Mouse (Mus musculus) MEL (cell line): Measurements from ENCODE around the gene Ghr.

Experiments
- CTCF ChIP-seq, 3 experiments: IDR thresholded peaks in 2 of 3; conservative IDR thresholded peaks in 1 of 3; 2 replicates each; pipeline ENCODE4 v1.5.1; 2011 to 2012; ENCODE audit warnings: low read length in 3 of 3, low read depth in 2 of 3, mild to moderate bottlenecking in 2 of 3, improper control_type of control experiment in 1 of 3, inconsistent platforms in 1 of 3, mixed read lengths in 1 of 3, moderate library complexity in 1 of 3; ENCODE audit not compliant: control insufficient read depth in 1 of 3, insufficient read depth in 1 of 3, poor library complexity in 1 of 3, severe bottlenecking in 1 of 3
- POLR2A ChIP-seq, 2 experiments: IDR thresholded peaks; 2 replicates each; pipeline ENCODE4 v1.6.1; 2011 to 2012; ENCODE audit warnings: low read length in 2 of 2, mild to moderate bottlenecking in 2 of 2, control low read depth in 1 of 2, improper control_type of control experiment in 1 of 2, low read depth in 1 of 2, moderate library complexity in 1 of 2; ENCODE audit not compliant: control insufficient read depth in 1 of 2, insufficient read depth in 1 of 2, poor library complexity in 1 of 2
- POLR2AphosphoS2 ChIP-seq: IDR thresholded peaks from 2 replicates; pipeline ENCODE4 v1.6.1; 2011; ENCODE audit warnings: low read length, improper control_type of control experiment
- UBTF ChIP-seq: IDR thresholded peaks from 2 replicates; pipeline ENCODE4 v1.6.1; 2012; ENCODE audit warnings: low read depth, mild to moderate bottlenecking, inconsistent platforms, low read length, improper control_type of control experiment, moderate library complexity, borderline replicate concordance; ENCODE audit not compliant: insufficient read depth
- ZNF384 ChIP-seq: IDR thresholded peaks from 2 replicates; pipeline ENCODE4 v1.6.1; 2012; ENCODE audit warnings: low read depth, mild to moderate bottlenecking, inconsistent platforms, low read length, improper control_type of control experiment

DNA sequence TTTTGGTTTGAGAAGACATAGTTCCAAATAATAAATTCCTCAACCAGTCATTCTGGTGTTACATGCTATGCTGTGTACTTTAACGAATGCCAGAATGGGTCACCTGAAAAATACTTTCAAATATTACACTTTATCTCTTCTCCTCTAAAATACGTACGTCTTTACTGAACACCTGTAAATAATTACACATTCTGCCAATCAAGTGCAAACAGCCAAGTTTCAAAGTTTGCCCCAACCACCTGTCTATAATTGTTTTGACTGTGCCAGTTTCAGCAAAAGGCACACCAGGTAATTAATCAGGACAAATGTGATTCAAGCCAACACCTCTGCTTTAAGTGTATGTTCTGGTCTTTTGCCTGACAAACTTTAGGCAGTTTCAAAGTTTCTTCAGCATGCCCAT, 94.7 kb downstream of the Ghr start:
- no peak for TF ChIP-seq POLR2A (IDR thresholded peaks at IDR 0.05; ENCODE audit: control insufficient read depth in 1 of 2, insufficient read depth in 1 of 2, low read depth in 1 of 2, low read length in 2 of 2, poor library complexity in 1 of 2)
- no peak for TF ChIP-seq CTCF (IDR thresholded peaks at IDR 0.05 in 2 of 3, conservative IDR thresholded peaks at IDR 0.05 in 1 of 3; ENCODE audit: control insufficient read depth in 1 of 3, insufficient read depth in 1 of 3, low read depth in 2 of 3, low read length in 3 of 3, poor library complexity in 1 of 3, severe bottlenecking in 1 of 3)
- no peak for TF ChIP-seq ZNF384
- no peak for TF ChIP-seq UBTF
- no peak for TF ChIP-seq POLR2AphosphoS2
